In the genomic region with DNA sequence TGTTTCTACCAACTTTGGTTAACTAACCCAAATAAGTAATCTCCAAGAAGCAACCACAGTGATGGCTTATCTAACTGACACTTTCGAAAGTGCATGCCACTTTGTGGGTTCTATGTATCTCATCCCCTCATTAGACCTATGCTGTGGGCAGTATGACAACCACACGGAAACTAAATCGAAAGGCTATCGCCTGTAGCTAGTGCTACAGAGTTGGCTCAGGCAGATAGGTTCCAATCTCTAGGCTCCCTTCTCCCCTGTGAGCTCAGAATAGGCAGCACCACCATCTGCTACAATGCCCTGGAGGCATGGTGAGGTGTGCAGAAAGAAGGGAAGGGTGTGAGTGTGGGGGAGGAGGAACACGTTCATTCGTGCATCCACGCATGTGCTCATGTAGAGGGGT, we compare ENCODE assay signal across 20 mouse cellular contexts. TPM values are rescaled to one million over a fixed set of nuclear protein-coding genes. Genes with fewer than 3 reads are reported as not detected.
DNase-seq lines count a peak whose midpoint lies in the region; ATAC-seq and TF ChIP-seq lines count a peak whose summit lies in the region.
"Had no signal": no experiment of that assay in that cellular context is flagged by ENCODE, and none has a peak within 500 bp of the region (broad histone marks: within the 10 kb centered on the region; RNA-seq: fewer than 3 reads in every experiment).

No protein-coding gene starts in this region.

- H3K27ac ChIP-seq in spleen, adult 2 months (ENCODE audit: insufficient read depth, low read length) = peak overlapping the region; percentile 29; the same call in 1 of the 2 replicates
- H3K27ac ChIP-seq in MEL (ENCODE audit: control insufficient read depth, low read depth, low read length) = no peak overlapping the region
- no peak overlapping the region for H3K27ac ChIP-seq in intestine, embryonic 16.5 days (ENCODE audit: low read length)
- no peak overlapping the region for H3K27ac ChIP-seq in heart, embryonic 11.5 days (ENCODE audit: low read depth, low read length)
- H3K27ac ChIP-seq in forebrain, embryonic 10.5 days = no peak overlapping the region
- H3K27ac ChIP-seq: hindbrain, postnatal 0 days; midbrain, embryonic 12.5 days; stomach, embryonic 15.5 days had no signal

- no peak for TF ChIP-seq POLR2A in spleen, adult 2 months (IDR thresholded peaks at IDR 0.05; ENCODE audit: low read depth, low read length)
- no peak for TF ChIP-seq POLR2A in MEL (IDR thresholded peaks at IDR 0.05; ENCODE audit: control insufficient read depth in 1 of 2, insufficient read depth in 1 of 2, low read depth in 1 of 2, low read length in 2 of 2, poor library complexity in 1 of 2)

- no peak for TF ChIP-seq CTCF in spleen, adult 2 months (IDR thresholded peaks at IDR 0.05; ENCODE audit: extremely low read depth, insufficient read depth, insufficient read length, insufficient replicate concordance)
- no peak for TF ChIP-seq CTCF in MEL (IDR thresholded peaks at IDR 0.05 in 2 of 3, conservative IDR thresholded peaks at IDR 0.05 in 1 of 3; ENCODE audit: control insufficient read depth in 1 of 3, insufficient read depth in 1 of 3, low read depth in 2 of 3, low read length in 3 of 3, poor library complexity in 1 of 3, severe bottlenecking in 1 of 3)

- 68% methylated on average over 7 of the region's 7 CpGs for WGBS in spleen, adult 2 months
- WGBS in intestine, embryonic 16.5 days = 90% methylated on average over 7 of the region's 7 CpGs
- WGBS in heart, embryonic 11.5 days (ENCODE audit: insufficient replicate concordance) = 79% methylated on average over 7 of the region's 7 CpGs
- 91% methylated on average over 7 of the region's 7 CpGs for WGBS in forebrain, embryonic 10.5 days

- TF ChIP-seq RAD21 in MEL (IDR thresholded peaks at IDR 0.05; ENCODE audit: low read depth, low read length) = no peak

- DNase-seq in spleen, adult 2 months (ENCODE audit: low read depth in 1 of 2, low spot score in 2 of 2) = no peak
- no peak for DNase-seq in spleen, adult 18-20 months
- DNase-seq in MEL (ENCODE audit: low read depth, low spot score) = peak; percentile 32
- no peak for DNase-seq in forebrain, embryonic 10.5 days (ENCODE audit: extremely low spot score, low spot score)
- DNase-seq: cerebellum, adult 2 months; thymus, postnatal 4 days had no signal

- peak; percentile 6 for ATAC-seq in granulocyte monocyte progenitor cell, adult 5-6 weeks (replicated peaks; ENCODE audit: poor library complexity, severe bottlenecking)
- ATAC-seq in megakaryocyte, adult 5-6 weeks (ENCODE audit: poor library complexity, severe bottlenecking) = peak; percentile 21
- no peak for ATAC-seq in intestine, embryonic 16.5 days
- no peak for ATAC-seq in heart, embryonic 11.5 days (replicated peaks; ENCODE audit: insufficient number of reproducible peaks, low FRiP score, low TSS enrichment)
- ATAC-seq: hindbrain, postnatal 0 days had no signal

- H3K9me3 ChIP-seq in MEL (replicated peaks; ENCODE audit: insufficient read depth, low read length) = no peaks in the 10 kb centered on the region
- no peaks in the 10 kb centered on the region for H3K9me3 ChIP-seq in intestine, embryonic 16.5 days (ENCODE audit: control insufficient read depth, low read length)
- H3K9me3 ChIP-seq in heart, embryonic 11.5 days (replicated peaks; ENCODE audit: control insufficient read depth, low read length) = no peaks in the 10 kb centered on the region
- no peaks in the 10 kb centered on the region for H3K9me3 ChIP-seq in forebrain, embryonic 10.5 days
- H3K9me3 ChIP-seq: midbrain, embryonic 12.5 days; stomach, embryonic 15.5 days had no signal

- no peak overlapping the region for H3K4me2 ChIP-seq in intestine, embryonic 16.5 days (ENCODE audit: low read depth, low read length)
- H3K4me2 ChIP-seq in heart, embryonic 11.5 days = no peak overlapping the region
- H3K4me2 ChIP-seq: lung, embryonic 14.5 days; midbrain, embryonic 12.5 days; stomach, embryonic 15.5 days had no signal

- no peak overlapping the region for H3K9ac ChIP-seq in MEL (ENCODE audit: control insufficient read depth, low read depth, low read length, poor library complexity, severe bottlenecking)
- no peak overlapping the region for H3K9ac ChIP-seq in intestine, embryonic 16.5 days (ENCODE audit: low read depth, low read length)
- H3K9ac ChIP-seq in heart, embryonic 11.5 days (ENCODE audit: low read depth, low read length) = no peak overlapping the region
- H3K9ac ChIP-seq: lung, embryonic 14.5 days; midbrain, embryonic 12.5 days; stomach, embryonic 15.5 days had no signal

- TF ChIP-seq EP300 in MEL (IDR thresholded peaks at IDR 0.05; ENCODE audit: low read depth in 1 of 2, low read length in 2 of 2) = peak; percentile 22 to 67; a peak in 3 of 4 replicates

- H3K4me1 ChIP-seq in spleen, adult 2 months (ENCODE audit: control insufficient read depth, insufficient read depth, insufficient read length) = peaks cover 4% of the 10 kb centered on the region; the same call in 1 of the 2 replicates
- H3K4me1 ChIP-seq in MEL (ENCODE audit: control insufficient read depth in 1 of 2, insufficient read depth in 2 of 2, low read length in 2 of 2) = peaks cover 17 to 20% of the 10 kb centered on the region in 2 experiments
- H3K4me1 ChIP-seq in intestine, embryonic 16.5 days (ENCODE audit: control insufficient read depth, insufficient read depth, low read length) = no peaks in the 10 kb centered on the region
- H3K4me1 ChIP-seq in heart, embryonic 11.5 days (ENCODE audit: control insufficient read depth, insufficient read depth, low read length) = no peaks in the 10 kb centered on the region
- H3K4me1 ChIP-seq in forebrain, embryonic 10.5 days = no peaks in the 10 kb centered on the region
- H3K4me1 ChIP-seq: midbrain, embryonic 12.5 days; stomach, embryonic 15.5 days had no signal

- no peak overlapping the region for H3K4me3 ChIP-seq in spleen, adult 2 months (ENCODE audit: extremely low read depth, insufficient read depth, insufficient read length)
- no peak overlapping the region for H3K4me3 ChIP-seq in MEL (ENCODE audit: control insufficient read depth in 1 of 2, insufficient read depth in 1 of 2, low read depth in 2 of 2, low read length in 2 of 2)
- no peak overlapping the region for H3K4me3 ChIP-seq in intestine, embryonic 16.5 days (ENCODE audit: low read length)
- no peak overlapping the region for H3K4me3 ChIP-seq in heart, embryonic 11.5 days (ENCODE audit: low read depth, low read length)
- H3K4me3 ChIP-seq in forebrain, embryonic 10.5 days = no peak overlapping the region
- H3K4me3 ChIP-seq: midbrain, embryonic 12.5 days; stomach, embryonic 15.5 days had no signal

- H3K79me2 ChIP-seq in MEL (ENCODE audit: control insufficient read depth, insufficient read depth, low read length, poor library complexity) = no peaks in the 10 kb centered on the region

- no peaks in the 10 kb centered on the region for H3K27me3 ChIP-seq in spleen, adult 2 months (ENCODE audit: control insufficient read depth, insufficient read depth, low read length)
- H3K27me3 ChIP-seq in MEL (ENCODE audit: control insufficient read depth in 1 of 2, insufficient read depth in 2 of 2, low read length in 2 of 2) = no peaks in the 10 kb centered on the region
- H3K27me3 ChIP-seq in intestine, embryonic 16.5 days (replicated peaks; ENCODE audit: control insufficient read depth, insufficient read depth, low read length) = no peaks in the 10 kb centered on the region
- H3K27me3 ChIP-seq in heart, embryonic 11.5 days (ENCODE audit: control insufficient read depth, insufficient read depth, low read length) = no peaks in the 10 kb centered on the region
- no peaks in the 10 kb centered on the region for H3K27me3 ChIP-seq in forebrain, embryonic 10.5 days (ENCODE audit: poor library complexity, severe bottlenecking)
- H3K27me3 ChIP-seq: midbrain, embryonic 12.5 days; stomach, embryonic 15.5 days had no signal

- no peaks in the 10 kb centered on the region for H3K36me3 ChIP-seq in spleen, adult 2 months (ENCODE audit: control insufficient read depth, insufficient read depth, low read length)
- H3K36me3 ChIP-seq in MEL (ENCODE audit: control insufficient read depth in 1 of 2, insufficient read depth in 2 of 2, low read length in 2 of 2) = peaks cover 0 to 24% of the 10 kb centered on the region in 2 experiments; a peak in 2 of 4 replicates
- H3K36me3 ChIP-seq in intestine, embryonic 16.5 days (ENCODE audit: control insufficient read depth, insufficient read depth, low read length) = no peaks in the 10 kb centered on the region
- no peaks in the 10 kb centered on the region for H3K36me3 ChIP-seq in heart, embryonic 11.5 days (ENCODE audit: control insufficient read depth, insufficient read depth, low read length)
- H3K36me3 ChIP-seq in forebrain, embryonic 10.5 days (replicated peaks) = no peaks in the 10 kb centered on the region
- H3K36me3 ChIP-seq: midbrain, embryonic 12.5 days; stomach, embryonic 15.5 days had no signal

RNA-seq across cellular contexts. Expression of a gene that starts 1.0 kb away (rescaled TPM):
- 0.21 TPM in 1 of 2 replicates, not detected in the other for polyA plus RNA-seq in spleen, adult 2 months (2012; rRNA removed)
- total RNA-seq in MEL (2012; rRNA removed) = 0.27 TPM in 1 of 2 replicates, not detected in the other
- not detected for polyA plus RNA-seq in MEL (2012; ENCODE audit: insufficient read depth in 1 of 2, insufficient read length in 2 of 2, low read depth in 1 of 2, low replicate concordance in 2 of 2, missing spikeins in 1 of 2)
- not detected in 2 replicates for total RNA-seq in granulocyte monocyte progenitor cell, adult 5-6 weeks (2014; fragmentation: Nextera tagmentation)
- total RNA-seq in granulocyte monocyte progenitor cell, adult 5-6 weeks (2017) = 0.47 TPM in 1 of 2 replicates, not detected in the other
- total RNA-seq in megakaryocyte, adult 5-6 weeks (2015) = 0.13 and 0.21 TPM in 2 replicates
- total RNA-seq in megakaryocyte, adult 5-6 weeks (2017) = 0.45 and 0.66 TPM in 2 replicates
- polyA plus RNA-seq in intestine, embryonic 16.5 days (2015; fragmentation: Nextera tagmentation; extraction: Ambion mirVana) = not detected in 2 replicates
- polyA plus RNA-seq in heart, embryonic 11.5 days (2014; fragmentation: Nextera tagmentation; extraction: Ambion mirVana) = not detected in 2 replicates
- not detected in 2 replicates for polyA plus RNA-seq in forebrain, embryonic 10.5 days (2016; fragmentation: Nextera tagmentation; extraction: Ambion mirVana)
- total RNA-seq: ES-E14; hindbrain, postnatal 0 days; layer of hippocampus, postnatal 10 days; left cerebral cortex, postnatal 36 days had no signal
- polyA plus RNA-seq: cerebellum, adult 2 months; heart, postnatal 0 days; hindbrain, postnatal 0 days; lung, embryonic 14.5 days; midbrain, embryonic 12.5 days had no signal

RNA-seq across cellular contexts. Expression of a gene that starts 13.9 kb away (rescaled TPM):
- polyA plus RNA-seq in spleen, adult 2 months (2012; rRNA removed) = 1.1 and 1.4 TPM in 2 replicates
- not detected in 2 replicates for total RNA-seq in MEL (2012; rRNA removed)
- polyA plus RNA-seq in MEL (2012; ENCODE audit: insufficient read depth in 1 of 2, insufficient read length in 2 of 2, low read depth in 1 of 2, low replicate concordance in 2 of 2, missing spikeins in 1 of 2) = not detected
- 2.3 and 4.7 TPM in 2 replicates for total RNA-seq in granulocyte monocyte progenitor cell, adult 5-6 weeks (2014; fragmentation: Nextera tagmentation)
- total RNA-seq in granulocyte monocyte progenitor cell, adult 5-6 weeks (2017) = 14.0 and 15.2 TPM in 2 replicates
- 404 and 435 TPM in 2 replicates for total RNA-seq in megakaryocyte, adult 5-6 weeks (2015)
- total RNA-seq in megakaryocyte, adult 5-6 weeks (2017) = 512 and 543 TPM in 2 replicates
- polyA plus RNA-seq in intestine, embryonic 16.5 days (2015; fragmentation: Nextera tagmentation; extraction: Ambion mirVana) = 0.44 and 0.95 TPM in 2 replicates
- not detected in 2 replicates for polyA plus RNA-seq in heart, embryonic 11.5 days (2014; fragmentation: Nextera tagmentation; extraction: Ambion mirVana)
- 0.15 TPM in 1 of 2 replicates, not detected in the other for polyA plus RNA-seq in forebrain, embryonic 10.5 days (2016; fragmentation: Nextera tagmentation; extraction: Ambion mirVana)
- total RNA-seq: ES-E14; hindbrain, postnatal 0 days; layer of hippocampus, postnatal 10 days; left cerebral cortex, postnatal 36 days had no signal
- polyA plus RNA-seq: midbrain, embryonic 12.5 days had no signal

RNA-seq across cellular contexts. Expression of a gene that starts 55.8 kb away (rescaled TPM):
- not detected in 2 replicates for polyA plus RNA-seq in spleen, adult 2 months (2012; rRNA removed)
- total RNA-seq in MEL (2012; rRNA removed) = not detected in 2 replicates
- not detected for polyA plus RNA-seq in MEL (2012; ENCODE audit: insufficient read depth in 1 of 2, insufficient read length in 2 of 2, low read depth in 1 of 2, low replicate concordance in 2 of 2, missing spikeins in 1 of 2)
- total RNA-seq in granulocyte monocyte progenitor cell, adult 5-6 weeks (2014; fragmentation: Nextera tagmentation) = not detected in 2 replicates
- not detected in 2 replicates for total RNA-seq in granulocyte monocyte progenitor cell, adult 5-6 weeks (2017)
- total RNA-seq in megakaryocyte, adult 5-6 weeks (2015) = not detected in 2 replicates
- total RNA-seq in megakaryocyte, adult 5-6 weeks (2017) = not detected in 2 replicates
- 0.22 and 0.24 TPM in 2 replicates for polyA plus RNA-seq in intestine, embryonic 16.5 days (2015; fragmentation: Nextera tagmentation; extraction: Ambion mirVana)
- polyA plus RNA-seq in heart, embryonic 11.5 days (2014; fragmentation: Nextera tagmentation; extraction: Ambion mirVana) = not detected in 2 replicates
- not detected in 2 replicates for polyA plus RNA-seq in forebrain, embryonic 10.5 days (2016; fragmentation: Nextera tagmentation; extraction: Ambion mirVana)
- total RNA-seq: adrenal gland, postnatal 4 days; hindbrain, postnatal 0 days; layer of hippocampus, postnatal 10 days; left cerebral cortex, postnatal 36 days had no signal
- polyA plus RNA-seq: gonadal fat pad, adult 2 months; heart, postnatal 0 days; hindbrain, postnatal 0 days; lung, embryonic 14.5 days; midbrain, embryonic 12.5 days; stomach, embryonic 15.5 days had no signal

Comparison
In these comparisons a context has a peak if more than half of its experiments do, and no peak if none do; other contexts are left out.
1. ATAC-seq: peak in granulocyte monocyte progenitor cell, adult 5-6 weeks (single experiment) and megakaryocyte, adult 5-6 weeks (single experiment); none in intestine, embryonic 16.5 days (single experiment) and heart, embryonic 11.5 days (single experiment).